Mouse (Mus musculus): ENCODE data around the gene Olfr1425. TPM values are rescaled to one million over a fixed set of nuclear protein-coding genes. Genes with fewer than 3 reads are reported as not detected.
"Not testable (repeated sequence)": the region's sequence is repeated elsewhere in the genome, so short reads cannot be mapped to it uniquely, and the experiment has no call there.

Olfr1425 gene
- not detected for polyA plus RNA-seq (2021)

DNA sequence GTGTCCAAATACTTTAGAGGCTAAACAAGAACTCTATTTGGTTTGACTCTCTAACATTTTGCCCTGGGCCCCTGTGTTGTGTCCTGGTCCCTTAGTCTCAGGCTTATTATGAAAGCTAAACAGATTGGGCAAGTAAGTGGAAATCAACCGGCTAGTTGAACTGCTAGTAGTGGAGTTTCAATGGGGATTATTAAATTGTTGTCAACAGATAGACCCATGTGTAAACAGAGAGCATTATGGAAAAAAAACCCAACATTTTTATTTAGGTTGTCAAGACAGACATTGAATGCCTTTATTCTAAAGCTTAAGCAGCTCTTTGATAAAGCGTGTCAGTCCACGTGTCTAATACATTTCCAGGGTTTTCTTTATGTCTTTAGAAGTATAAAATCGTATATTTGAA is at the start of gene Olfr1425:
Gene Olfr1425, minus strand, starts transcription at position 101 of the 400 bp plus-strand sequence.
- ATAC-seq; CTCF ChIA-PET; in situ Hi-C loops (cut with MboI; ENCODE audit: low pct_unique_long_range_greater_than_20kb); POLR2A ChIA-PET; H3K27me3 ChIP-seq; DNase-seq (ENCODE audit: low read depth, low spot score): not testable (repeated sequence)

GRCm38 (mm10) chr19:12123103-12123502 is 45.6 kb upstream of the Olfr1425 start, which contains the start of gene Olfr76:
Olfr76 (minus strand) TSS chr19:12123203.
- DNase-seq (ENCODE audit: low read depth, low spot score) (no peak), ATAC-seq (no peak)
- no peak for TF ChIP-seq CTCF (IDR thresholded peaks at IDR 0.05)
- in situ Hi-C loops (cut with MboI; ENCODE audit: low pct_unique_long_range_greater_than_20kb), result no loop called here
- H3K27me3 ChIP-seq, result peaks cover 22% of the 10 kb centered on the region
- POLR2A ChIA-PET, result no interaction called here
- CTCF ChIA-PET, result interaction anchor here (1.4 to 1.6 kb wide), 2 partner anchors 18 to 31 kb away, joined by 3 to 5 read pairs; no protein-coding TSS in a partner anchor

DNA sequence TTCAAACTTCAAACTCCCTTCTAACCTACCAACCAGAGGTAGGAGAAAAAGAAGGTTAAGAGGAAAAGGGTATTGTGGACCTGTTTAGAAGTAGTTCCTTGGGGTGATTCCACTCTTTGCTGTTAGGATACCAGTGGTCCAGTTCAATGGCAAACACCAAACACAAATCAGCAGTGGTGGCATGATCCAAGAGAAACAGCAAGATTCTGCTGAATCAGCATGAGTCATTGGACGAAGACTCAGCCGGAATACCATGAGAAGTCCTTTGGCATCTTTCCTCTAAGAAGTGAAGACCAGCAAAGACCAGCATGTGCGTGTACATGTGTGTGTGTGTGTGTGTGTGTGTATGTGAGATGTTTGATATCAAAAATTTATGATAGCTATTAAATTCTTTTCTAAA is 38.9 kb upstream of the Olfr1425 start:
- in situ Hi-C loops (cut with MboI; ENCODE audit: low pct_unique_long_range_greater_than_20kb), result no loop called here
- DNase-seq (ENCODE audit: low read depth, low spot score) (no peak), ATAC-seq (no peak)
- POLR2A ChIA-PET, result no interaction called here
- CTCF ChIA-PET, result no interaction called here
- peaks cover 21% of the 10 kb centered on the region for H3K27me3 ChIP-seq
- TF ChIP-seq CTCF (IDR thresholded peaks at IDR 0.05), result no peak

- in situ Hi-C loops (cut with MboI; ENCODE audit: low pct_unique_long_range_greater_than_20kb), result no loop called here
- no peak for ATAC-seq
- ChIA-PET POLR2A (no interaction called here), CTCF (interaction anchor here (0.8 to 1.0 kb wide), 2 partner anchors 9 to 25 kb away, joined by 3 read pairs; no protein-coding TSS in a partner anchor)
- no peak for DNase-seq (ENCODE audit: low read depth, low spot score)
- no peak for TF ChIP-seq CTCF (IDR thresholded peaks at IDR 0.05)
- H3K27me3 ChIP-seq, result peaks cover 18% of the 10 kb centered on the region
These were observed 38.3 kb upstream of the Olfr1425 start, which contains the start of gene Olfr1428 for GRCm38 (mm10) chr19:12115797-12116196. Olfr1428 (minus strand) TSS chr19:12115897.

GRCm38 (mm10) chr19:12113807-12114206 is 36.3 kb upstream of the Olfr1425 start:
- no peak for TF ChIP-seq CTCF (IDR thresholded peaks at IDR 0.05)
- H3K27me3 ChIP-seq, result peaks cover 18% of the 10 kb centered on the region
- DNase-seq (ENCODE audit: low read depth, low spot score), result no peak
- ChIA-PET CTCF (no interaction called here), POLR2A (no interaction called here)
- in situ Hi-C loops (cut with MboI; ENCODE audit: low pct_unique_long_range_greater_than_20kb), result no loop called here
- ATAC-seq, result no peak

DNA sequence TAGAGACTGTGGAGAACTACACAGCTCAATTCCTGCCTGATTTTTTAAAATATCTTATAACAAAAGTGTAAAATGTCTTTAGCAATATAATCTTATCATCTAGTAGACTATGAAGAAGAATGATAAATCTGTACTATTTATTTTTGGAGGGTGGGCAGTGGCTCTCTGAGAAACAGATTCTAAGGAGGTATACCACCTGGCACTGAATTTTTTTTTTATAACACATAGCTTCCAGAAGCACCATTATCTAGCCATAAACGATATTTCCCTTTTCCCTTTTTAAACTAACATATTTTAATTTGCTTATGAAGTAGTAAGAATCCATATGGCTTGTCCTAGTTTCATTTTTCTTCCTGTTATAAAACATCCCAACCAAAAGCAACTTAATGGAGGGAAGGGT is 27.0 kb upstream of the Olfr1425 start:
- H3K27me3 ChIP-seq, result no peaks in the 10 kb centered on the region
- in situ Hi-C loops (cut with MboI; ENCODE audit: low pct_unique_long_range_greater_than_20kb), result no loop called here
- no peak for DNase-seq (ENCODE audit: low read depth, low spot score)
- POLR2A ChIA-PET, result no interaction called here
- CTCF ChIA-PET, result interaction anchor here (1.0 to 1.4 kb wide), 5 partner anchors 14 to 37 kb away, joined by 3 to 5 read pairs (median 3); partner anchors contain the start of gene Olfr76
- no peak for TF ChIP-seq CTCF (IDR thresholded peaks at IDR 0.05)
- ATAC-seq, result no peak

DNA sequence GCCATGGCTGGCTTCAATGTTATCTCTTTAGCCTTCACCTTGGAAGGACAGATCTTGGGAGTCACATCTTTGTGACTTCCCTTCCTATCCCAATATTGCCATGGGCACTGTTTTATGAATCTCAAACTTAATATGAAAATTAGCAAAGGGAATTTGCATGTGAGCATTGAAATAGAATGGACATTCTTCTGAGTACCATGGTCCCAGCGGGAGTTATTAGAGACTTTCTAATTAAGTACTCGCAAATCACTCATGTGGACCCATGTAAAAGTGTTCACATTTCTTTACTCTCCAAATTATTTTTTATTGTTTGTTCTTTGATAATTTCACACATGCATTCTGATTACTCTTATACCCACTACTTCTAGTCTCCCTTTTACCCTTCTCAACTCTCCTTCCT is 25.7 kb upstream of the Olfr1425 start, which contains the start of gene Olfr1427:
Gene Olfr1427, minus strand, starts transcription at position 101 of the 400 bp plus-strand sequence.
- H3K27me3 ChIP-seq, result peaks cover 3% of the 10 kb centered on the region
- ATAC-seq (no peak), DNase-seq (ENCODE audit: low read depth, low spot score) (no peak)
- CTCF ChIA-PET, result no interaction called here
- POLR2A ChIA-PET, result no interaction called here
- in situ Hi-C loops (cut with MboI; ENCODE audit: low pct_unique_long_range_greater_than_20kb), result no loop called here
- no peak for TF ChIP-seq CTCF (IDR thresholded peaks at IDR 0.05)

DNA sequence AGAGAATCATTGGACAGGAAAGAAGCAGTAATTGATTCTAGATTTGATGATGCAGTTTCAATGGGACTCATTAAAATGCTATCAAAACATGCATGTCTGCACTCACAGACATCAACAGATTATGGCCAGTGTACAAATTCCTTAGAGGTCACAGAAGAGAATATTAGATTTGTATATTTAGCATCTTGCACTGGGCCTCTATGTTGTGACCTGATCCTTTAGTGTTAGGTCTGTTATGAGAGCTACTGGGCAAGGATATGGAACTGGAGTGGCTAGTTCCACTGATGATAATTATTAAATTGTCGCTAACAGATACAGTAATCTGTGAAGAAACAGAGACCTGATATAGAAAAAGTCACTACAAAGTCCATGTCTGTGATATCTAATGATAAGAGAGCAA is 14.4 kb upstream of the Olfr1425 start, which contains the start of gene Olfr1426:
Gene Olfr1426, minus strand, starts transcription at position 101 of the 400 bp plus-strand sequence.
- H3K27me3 ChIP-seq, result peaks cover 17% of the 10 kb centered on the region
- in situ Hi-C loops (cut with MboI; ENCODE audit: low pct_unique_long_range_greater_than_20kb), result no loop called here
- no peak for TF ChIP-seq CTCF (IDR thresholded peaks at IDR 0.05)
- POLR2A ChIA-PET, result no interaction called here
- ATAC-seq, result no peak
- no peak for DNase-seq (ENCODE audit: low read depth, low spot score)
- CTCF ChIA-PET, result no interaction called here

GRCm38 (mm10) chr19:12069546-12069945 is 8.0 kb downstream of the Olfr1425 start:
- POLR2A ChIA-PET; in situ Hi-C loops (cut with MboI; ENCODE audit: low pct_unique_long_range_greater_than_20kb); H3K27me3 ChIP-seq; CTCF ChIA-PET; ATAC-seq: not testable (repeated sequence)
- DNase-seq (ENCODE audit: low read depth, low spot score), result peak; percentile 2

DNA sequence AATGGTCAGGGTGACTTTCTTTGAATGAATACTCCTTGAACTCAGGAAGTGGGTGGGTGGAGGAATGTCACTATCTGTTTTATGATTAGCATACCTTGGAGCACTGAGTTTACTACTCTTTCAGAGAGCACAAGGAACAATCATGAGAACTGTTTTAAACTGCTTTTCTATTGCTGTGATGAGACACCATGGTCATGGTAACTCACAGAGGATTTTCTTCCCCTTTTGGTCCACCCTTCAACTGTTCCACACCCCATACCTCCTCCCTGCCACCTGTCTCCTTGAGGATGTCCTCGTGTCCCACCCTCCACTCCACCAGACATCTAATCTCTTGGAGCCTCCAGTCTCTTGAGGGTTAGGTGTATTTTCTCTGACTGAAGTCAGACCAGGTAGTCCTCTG is 9.7 kb downstream of the Olfr1425 start:
- CTCF ChIA-PET; POLR2A ChIA-PET; ATAC-seq; H3K27me3 ChIP-seq; in situ Hi-C loops (cut with MboI; ENCODE audit: low pct_unique_long_range_greater_than_20kb); DNase-seq (ENCODE audit: low read depth, low spot score): not testable (repeated sequence)

- in situ Hi-C loops (cut with MboI; ENCODE audit: low pct_unique_long_range_greater_than_20kb); ATAC-seq: not testable (repeated sequence)
These were observed 14.9 kb downstream of the Olfr1425 start, which contains the start of gene Olfr1424 for GRCm38 (mm10) chr19:12062582-12062981. Olfr1424 (minus strand) TSS chr19:12062682.

GRCm38 (mm10) chr19:12043163-12043562 is 34.4 kb downstream of the Olfr1425 start:
- in situ Hi-C loops (cut with MboI; ENCODE audit: low pct_unique_long_range_greater_than_20kb), result no loop called here
- TF ChIP-seq CTCF (IDR thresholded peaks at IDR 0.05), result no peak
- ATAC-seq, result no peak
- ChIA-PET POLR2A (no interaction called here), CTCF (interaction anchor here (0.6 kb wide), 1 partner anchor 91 kb away, joined by 3 read pairs; no protein-coding TSS in a partner anchor)
- no peaks in the 10 kb centered on the region for H3K27me3 ChIP-seq
- DNase-seq (ENCODE audit: low read depth, low spot score), result no peak

More at GRCm38 (mm10) chr19:12062582-12062981, 14.9 kb downstream of the Olfr1425 start, which contains the start of gene Olfr1424:
- CTCF ChIA-PET; POLR2A ChIA-PET; H3K27me3 ChIP-seq; DNase-seq (ENCODE audit: low read depth, low spot score): not testable (repeated sequence)
